Mouse (Mus musculus) heart, embryonic 14.5 days (tissue): ENCODE measurements around the gene Mknk2. TPM values are rescaled to one million over a fixed set of nuclear protein-coding genes. Genes with fewer than 3 reads are reported as not detected.

Source experiments
- ATAC-seq: fragments of 200-750 bp; cut with Nextera tagmentation; 2 replicates; pipeline ENCODE4 v1.8.0; 2017; ENCODE audit warnings: low read depth, moderate TSS enrichment; ENCODE audit not compliant: insufficient number of reproducible peaks, insufficient read depth, low FRiP score
- H3K27ac ChIP-seq, 2 experiments: fragments of 200-500 bp in 1 of 2; fragments of 300-500 bp in 1 of 2; sonication (generic) in 1 of 2; replicated peaks in 1 of 2; 2 replicates each; pipeline ENCODE4 v1.5.1; 2012 to 2014; ENCODE audit warnings: low read depth in 2 of 2, low read length in 2 of 2, control low read depth in 1 of 2, mild to moderate bottlenecking in 1 of 2, mixed read lengths in 1 of 2; ENCODE audit not compliant: control insufficient read depth in 1 of 2, insufficient read depth in 1 of 2
- H3K27me3 ChIP-seq: fragments of 300-500 bp; sonication (generic); 2 replicates; pipeline ENCODE4 v1.6.1; 2014; ENCODE audit warnings: mild to moderate bottlenecking, low read length, control low read depth; ENCODE audit not compliant: control insufficient read depth, insufficient read depth
- H3K36me3 ChIP-seq: fragments of 300-500 bp; sonication (generic); 2 replicates; pipeline ENCODE4 v1.6.1; 2014; ENCODE audit warnings: mild to moderate bottlenecking, control low read depth, low read length, mixed read lengths; ENCODE audit not compliant: control insufficient read depth, insufficient read depth
- H3K4me1 ChIP-seq, 2 experiments: fragments of 200-500 bp in 1 of 2; fragments of 300-500 bp in 1 of 2; sonication (generic) in 1 of 2; 2 replicates each; pipeline ENCODE4 v1.6.1; 2012 to 2014; ENCODE audit warnings: low read length in 2 of 2, control low read depth in 1 of 2, mixed read lengths in 1 of 2; ENCODE audit not compliant: control insufficient read depth in 2 of 2, insufficient read depth in 2 of 2
- H3K4me2 ChIP-seq: fragments of 300-500 bp; sonication (generic); 2 replicates; pipeline ENCODE4 v1.6.1; 2014; ENCODE audit warnings: mild to moderate bottlenecking, low read length
- H3K4me3 ChIP-seq, 2 experiments: fragments of 200-500 bp in 1 of 2; fragments of 300-500 bp in 1 of 2; sonication (generic) in 1 of 2; 2 replicates each; pipeline ENCODE4 v1.5.1; 2012 to 2014; ENCODE audit warnings: low read length in 2 of 2, mild to moderate bottlenecking in 2 of 2, control low read depth in 1 of 2, low read depth in 1 of 2, moderate library complexity in 1 of 2; ENCODE audit not compliant: control insufficient read depth in 1 of 2, insufficient read depth in 1 of 2
- H3K9ac ChIP-seq: fragments of 300-500 bp; sonication (generic); 2 replicates; pipeline ENCODE4 v1.6.1; 2014; ENCODE audit warnings: mild to moderate bottlenecking, low read length
- H3K9me3 ChIP-seq: fragments of 300-500 bp; sonication (generic); 2 replicates; pipeline ENCODE4 v1.6.1; 2016; ENCODE audit warnings: low read length, control low read depth; ENCODE audit not compliant: control insufficient read depth
- WGBS: fragments of 180-500 bp; shearing (Covaris S2); extraction: QIAGEN DNeasy Blood & Tissue Kit; methylation state at CpG from one replicate; pipeline ENCODE4 v1.1.7; 2014; 5-methylcytosine and 5-hydroxymethylcytosine counted together
- polyA plus RNA-seq: library from polyadenylated mRNA; unstranded; fragments of >200 nt; fragmentation: Nextera tagmentation; extraction: Ambion mirVana; gene quantifications from 2 replicates; pipeline ENCODE4 v1.2.1, GENCODE M21; 2014

The Mknk2 gene
- polyA plus RNA-seq, 1 experiment from 2014 or later, result 82.7 TPM

DNA sequence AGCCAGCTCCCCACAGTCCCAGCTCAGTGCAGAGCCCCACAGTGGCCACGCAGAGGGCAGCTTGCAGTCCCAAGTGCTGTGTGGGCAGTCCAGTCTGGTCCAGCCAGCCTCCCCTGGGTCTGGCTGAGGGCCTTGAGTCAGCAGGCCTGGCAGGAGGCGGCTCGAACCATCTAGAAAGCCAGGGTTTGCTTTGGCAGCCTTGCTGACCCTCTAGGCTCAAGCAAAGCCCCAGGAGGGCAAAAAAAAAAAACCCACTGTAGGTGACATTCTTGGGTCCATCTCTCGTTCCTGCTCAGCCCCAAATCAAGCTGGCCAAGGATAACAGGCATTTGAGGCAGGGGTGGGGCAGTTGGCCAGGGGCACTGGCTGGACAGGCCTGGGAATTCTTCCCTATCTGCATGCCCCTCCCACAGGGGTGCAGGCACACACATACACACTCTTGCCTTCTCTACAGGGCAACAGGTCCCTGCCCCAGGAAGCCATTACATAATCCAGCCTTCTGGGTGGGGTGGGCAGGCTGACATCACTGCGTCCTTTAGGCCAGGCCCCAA, 3.7 kb downstream of the Mknk2 start:
- Histone ChIP-seq H3K9me3 (no peaks in the 10 kb centered on the region), H3K27me3 (no peaks in the 10 kb centered on the region), H3K4me3 (peak overlapping the region; percentile 73 to 100), H3K4me2 (peak overlapping the region; percentile 92), H3K27ac (0 out of 4 replicates have a peak overlapping the region, but pooled peaks of 1 of the 2 experiments have one; percentile 98), H3K4me1 (peaks cover 36 to 67% of the 10 kb centered on the region in 2 experiments), H3K36me3 (peaks cover 45% of the 10 kb centered on the region), H3K9ac (peak overlapping the region; percentile 98)
- WGBS, result 51% methylated on average over 5 of the region's 5 CpGs
- no peak for ATAC-seq

DNA sequence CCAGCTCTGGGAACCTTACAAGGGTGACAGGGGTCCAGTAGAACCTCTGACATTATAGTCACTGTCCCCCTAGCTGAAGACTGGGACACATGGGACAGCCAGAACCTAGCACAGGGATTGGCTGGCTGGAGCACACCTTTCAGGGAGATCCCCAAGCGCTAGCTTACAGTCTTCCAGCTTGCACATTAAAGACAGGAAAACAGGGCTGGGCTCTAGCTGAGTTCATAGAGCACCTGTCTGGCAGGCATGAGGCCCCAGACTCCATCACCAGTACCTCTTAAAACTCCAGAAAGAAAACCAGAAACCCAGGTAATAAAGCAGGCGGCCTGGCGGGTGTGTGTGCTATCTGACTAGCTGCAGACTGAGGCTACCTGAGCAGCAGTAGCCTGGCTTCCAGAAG, 4.2 kb downstream of the Mknk2 start:
- Histone ChIP-seq H3K9ac (peak overlapping the region; percentile 98), H3K27me3 (no peaks in the 10 kb centered on the region), H3K36me3 (peaks cover 50% of the 10 kb centered on the region), H3K4me1 (peaks cover 31 to 62% of the 10 kb centered on the region in 2 experiments), H3K4me3 (peak overlapping the region in 1 of 2 experiments; percentile 100; a peak in 1 of 4 replicates), H3K4me2 (peak overlapping the region; percentile 92), H3K27ac (no peak overlapping the region), H3K9me3 (no peaks in the 10 kb centered on the region)
- WGBS, result 93% methylated on average over 3 of the region's 3 CpGs
- no peak for ATAC-seq

DNA sequence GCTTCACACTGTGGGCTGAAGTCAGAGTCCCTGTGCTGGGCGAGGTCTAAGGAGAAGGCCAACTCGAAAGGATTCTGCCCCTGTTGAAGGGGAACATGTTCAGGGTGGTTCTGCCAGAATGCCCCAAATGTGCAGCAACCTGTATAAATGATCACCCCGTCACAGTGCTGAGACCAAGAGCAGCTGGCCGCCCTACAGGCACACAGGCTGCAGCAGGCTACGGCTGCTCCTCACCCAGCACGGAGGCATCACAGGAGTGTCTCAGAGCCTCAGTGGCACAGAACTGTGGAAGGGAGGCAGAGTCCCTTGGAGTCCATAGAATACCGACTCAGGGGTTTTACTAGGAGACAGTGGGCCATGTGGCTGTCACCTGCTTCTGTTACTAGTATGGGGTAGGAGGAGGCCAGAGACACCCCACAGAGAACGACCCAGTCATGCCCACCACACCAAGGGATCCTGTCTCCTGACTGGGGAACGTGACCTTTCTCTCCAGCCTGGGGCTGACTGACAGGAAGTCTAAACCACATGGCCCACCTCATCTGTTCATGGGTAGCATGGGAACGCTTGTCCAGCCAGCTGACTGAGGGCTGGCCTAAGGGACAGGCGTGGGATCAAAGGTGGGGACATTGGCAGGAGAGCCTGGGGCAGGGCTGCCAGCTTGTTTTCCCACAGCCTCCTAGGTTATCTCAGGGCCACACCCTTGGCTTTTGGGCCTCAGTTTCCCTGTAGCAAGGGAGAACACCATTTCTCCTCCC, 5.8 kb downstream of the Mknk2 start:
- 0 out of 4 replicates have a peak overlapping the region, but pooled peaks of 1 of the 2 experiments have one; percentile 17 for H3K27ac ChIP-seq
- no peaks in the 10 kb centered on the region for H3K9me3 ChIP-seq
- peaks cover 17 to 46% of the 10 kb centered on the region in 2 experiments for H3K4me1 ChIP-seq
- WGBS, result 83% methylated on average over 11 of the region's 11 CpGs
- no peaks in the 10 kb centered on the region for H3K27me3 ChIP-seq
- H3K36me3 ChIP-seq, result peaks cover 66% of the 10 kb centered on the region
- no peak overlapping the region for H3K4me2 ChIP-seq
- H3K9ac ChIP-seq, result 0 out of 2 replicates have a peak overlapping the region, but pooled peaks have one; percentile 21
- H3K4me3 ChIP-seq, result no peak overlapping the region
- no peak for ATAC-seq

DNA sequence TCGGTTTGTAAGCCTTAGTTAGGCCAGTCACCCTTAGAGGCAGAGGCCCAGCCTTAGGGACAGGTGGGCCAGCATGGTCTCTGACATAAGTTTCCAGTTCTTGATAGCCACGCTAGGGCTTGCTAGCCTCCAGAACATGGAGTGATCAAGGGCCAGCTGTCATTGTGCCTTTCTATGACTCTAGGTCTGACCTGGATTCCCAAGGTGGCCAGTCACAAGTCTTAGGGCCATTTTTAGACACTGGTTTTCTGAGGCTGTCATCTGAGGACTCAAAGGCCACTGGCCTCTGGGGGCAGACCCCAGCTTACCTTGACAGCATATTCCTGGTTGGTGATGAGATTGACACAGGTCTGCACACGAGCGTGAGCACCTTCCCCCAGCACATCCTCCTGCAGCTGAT, 6.7 kb downstream of the Mknk2 start:
- 74% methylated on average over 4 of the region's 4 CpGs for WGBS
- Histone ChIP-seq H3K27me3 (no peaks in the 10 kb centered on the region), H3K4me3 (no peak overlapping the region), H3K36me3 (peaks cover 74% of the 10 kb centered on the region), H3K4me2 (no peak overlapping the region), H3K27ac (no peak overlapping the region), H3K9me3 (no peaks in the 10 kb centered on the region), H3K9ac (no peak overlapping the region), H3K4me1 (peaks cover 14 to 48% of the 10 kb centered on the region in 2 experiments)
- no peak for ATAC-seq

DNA sequence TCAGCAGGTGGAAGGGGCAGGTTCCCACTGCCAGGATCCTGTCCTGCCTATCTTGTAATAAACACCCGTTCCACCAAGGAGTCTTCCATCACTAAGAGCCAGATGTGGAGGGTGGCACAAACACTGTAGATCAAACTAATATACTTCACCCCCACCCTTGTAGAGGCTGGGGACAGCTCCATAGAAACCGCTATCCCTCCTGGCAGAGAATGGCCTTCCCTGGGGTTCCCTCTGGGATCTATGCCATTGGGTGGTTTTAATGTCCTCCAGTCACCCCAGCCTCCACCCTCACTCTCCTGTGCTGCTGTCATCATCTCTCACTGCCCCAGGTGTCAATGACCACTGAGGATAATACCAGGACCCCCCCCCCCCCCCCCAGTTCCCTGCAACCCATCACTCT, 7.4 kb downstream of the Mknk2 start:
- Histone ChIP-seq H3K4me3 (no peak overlapping the region), H3K9me3 (no peaks in the 10 kb centered on the region), H3K4me1 (peaks cover 15 to 55% of the 10 kb centered on the region in 2 experiments), H3K36me3 (peaks cover 82% of the 10 kb centered on the region), H3K4me2 (no peak overlapping the region), H3K27me3 (no peaks in the 10 kb centered on the region), H3K27ac (no peak overlapping the region), H3K9ac (no peak overlapping the region)
- WGBS, result 94% methylated on average over 2 of the region's 2 CpGs
- no peak for ATAC-seq

DNA sequence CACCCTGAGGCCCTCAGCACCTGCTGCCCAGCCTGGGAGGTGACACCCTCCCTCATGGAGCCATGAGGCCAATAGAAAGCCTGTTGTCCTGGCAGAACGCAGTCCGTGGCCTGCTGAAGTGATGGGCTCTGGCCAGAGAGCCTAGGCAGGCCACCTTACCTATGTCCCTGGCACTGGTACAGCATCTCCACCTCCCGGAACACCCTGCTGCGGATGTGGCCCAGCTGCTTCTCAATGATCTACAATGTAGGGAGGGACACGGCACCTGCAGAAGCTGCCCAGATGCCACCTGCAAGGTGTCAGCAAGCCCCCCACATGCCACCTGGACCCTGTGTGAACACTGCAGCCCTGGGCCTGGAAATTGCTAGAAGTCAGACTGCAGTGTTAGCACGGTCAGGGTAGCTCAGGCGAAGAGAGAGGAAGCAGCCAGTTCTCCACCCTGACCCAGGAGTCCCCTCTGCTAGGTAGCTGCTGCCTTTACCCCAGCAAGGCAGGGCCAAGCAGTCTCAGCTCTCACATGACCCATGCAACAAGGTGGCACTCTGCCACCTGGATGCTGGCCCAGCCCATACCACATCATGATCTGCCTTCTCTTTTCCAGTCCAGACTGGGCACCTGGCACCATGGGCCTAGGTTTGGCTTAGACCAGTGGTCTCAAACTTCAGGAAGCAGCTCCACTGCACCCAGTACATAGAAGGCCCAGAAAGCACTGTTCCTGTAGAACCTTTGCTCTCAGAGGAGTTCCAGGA, 8.0 kb downstream of the Mknk2 start:
- 98% methylated on average over 7 of the region's 7 CpGs for WGBS
- no peak overlapping the region for H3K27ac ChIP-seq
- H3K27me3 ChIP-seq, result no peaks in the 10 kb centered on the region
- no peaks in the 10 kb centered on the region for H3K9me3 ChIP-seq
- H3K4me3 ChIP-seq, result no peak overlapping the region
- peaks cover 19 to 58% of the 10 kb centered on the region in 2 experiments for H3K4me1 ChIP-seq
- no peak overlapping the region for H3K9ac ChIP-seq
- peaks cover 83% of the 10 kb centered on the region for H3K36me3 ChIP-seq
- no peak for ATAC-seq
- H3K4me2 ChIP-seq, result no peak overlapping the region

DNA sequence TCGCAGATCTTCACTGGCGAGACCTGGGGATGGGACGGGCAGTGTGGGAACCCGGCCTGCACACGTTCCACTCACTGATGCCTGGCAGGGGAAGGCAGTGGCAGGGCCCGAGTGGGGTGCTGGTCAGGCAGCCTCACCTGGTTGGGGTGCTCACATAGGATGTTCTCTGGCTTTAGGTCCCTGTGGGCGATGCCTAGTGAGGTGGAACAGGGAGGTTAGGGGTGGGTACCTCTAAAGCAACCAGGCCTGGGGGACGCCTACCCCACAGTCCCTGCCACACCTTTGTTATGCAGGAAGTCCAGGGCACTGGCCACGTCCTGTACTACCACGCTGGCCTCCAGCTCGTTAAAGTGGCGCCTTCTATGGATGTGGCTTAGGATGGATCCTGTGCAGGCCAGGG, 8.9 kb downstream of the Mknk2 start:
- peaks cover 83% of the 10 kb centered on the region for H3K36me3 ChIP-seq
- peaks cover 17 to 58% of the 10 kb centered on the region in 2 experiments for H3K4me1 ChIP-seq
- no peaks in the 10 kb centered on the region for H3K9me3 ChIP-seq
- H3K4me2 ChIP-seq, result no peak overlapping the region
- H3K27me3 ChIP-seq, result no peaks in the 10 kb centered on the region
- WGBS, result 86% methylated on average over 12 of the region's 12 CpGs
- H3K27ac ChIP-seq, result no peak overlapping the region
- ATAC-seq, result no peak
- no peak overlapping the region for H3K4me3 ChIP-seq
- no peak overlapping the region for H3K9ac ChIP-seq
